Mouse (Mus musculus) ES-Bruce4 (cell line): ENCODE results near the gene Higd2a.

Experiments used
- CTCF ChIP-seq: IDR thresholded peaks from one replicate; pipeline ENCODE4 v1.8.1; 2011; ENCODE audit warnings: low read depth, low read length
- POLR2A ChIP-seq: IDR thresholded peaks from one replicate; pipeline ENCODE4 v1.8.1; 2011; ENCODE audit warnings: low read length; ENCODE audit not compliant: insufficient read depth

- no peak for TF ChIP-seq POLR2A
- TF ChIP-seq CTCF: no peak
Observed at GRCm38 (mm10) chr13:54605426-54605825, 15.4 kb downstream of the Higd2a start.
